Mouse (Mus musculus) spleen, adult 2 months (tissue): ENCODE measurements around the gene Vsig1.

Experiments
- CTCF ChIP-seq: fragments of 200-500 bp; IDR thresholded peaks from 2 replicates; pipeline ENCODE4 v1.5.1; 2011; ENCODE audit warnings: mild to moderate bottlenecking, inconsistent platforms; ENCODE audit not compliant: insufficient read depth, insufficient read length, insufficient replicate concordance; ENCODE audit errors: extremely low read depth
- POLR2A ChIP-seq: fragments of 200-500 bp; IDR thresholded peaks from 2 replicates; pipeline ENCODE4 v1.6.1; 2011; ENCODE audit warnings: low read depth, low read length, inconsistent platforms

DNA sequence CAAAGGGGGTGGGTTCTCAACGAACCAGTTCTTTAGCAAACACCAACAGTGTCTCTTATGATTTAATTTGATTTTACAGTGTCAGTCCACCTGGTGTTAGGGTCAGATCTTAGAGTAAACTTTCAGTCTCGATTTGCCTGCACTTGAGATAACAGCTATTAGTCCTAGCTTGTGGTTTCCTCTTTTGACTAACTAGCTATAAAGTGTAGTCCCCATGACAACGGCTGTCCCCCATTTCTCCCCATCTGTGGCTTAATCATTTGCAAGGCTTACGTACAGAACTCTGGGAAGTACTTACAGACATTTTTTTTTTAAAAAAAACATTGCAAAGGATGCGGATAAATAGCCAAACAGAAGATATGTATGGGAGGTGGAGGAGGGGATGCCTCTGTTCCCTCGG is 77.4 kb downstream of the Vsig1 start:
- TF ChIP-seq CTCF = no peak
- TF ChIP-seq POLR2A = no peak
